ENCODE assay signal across 9 mouse cellular contexts in the genomic region with DNA sequence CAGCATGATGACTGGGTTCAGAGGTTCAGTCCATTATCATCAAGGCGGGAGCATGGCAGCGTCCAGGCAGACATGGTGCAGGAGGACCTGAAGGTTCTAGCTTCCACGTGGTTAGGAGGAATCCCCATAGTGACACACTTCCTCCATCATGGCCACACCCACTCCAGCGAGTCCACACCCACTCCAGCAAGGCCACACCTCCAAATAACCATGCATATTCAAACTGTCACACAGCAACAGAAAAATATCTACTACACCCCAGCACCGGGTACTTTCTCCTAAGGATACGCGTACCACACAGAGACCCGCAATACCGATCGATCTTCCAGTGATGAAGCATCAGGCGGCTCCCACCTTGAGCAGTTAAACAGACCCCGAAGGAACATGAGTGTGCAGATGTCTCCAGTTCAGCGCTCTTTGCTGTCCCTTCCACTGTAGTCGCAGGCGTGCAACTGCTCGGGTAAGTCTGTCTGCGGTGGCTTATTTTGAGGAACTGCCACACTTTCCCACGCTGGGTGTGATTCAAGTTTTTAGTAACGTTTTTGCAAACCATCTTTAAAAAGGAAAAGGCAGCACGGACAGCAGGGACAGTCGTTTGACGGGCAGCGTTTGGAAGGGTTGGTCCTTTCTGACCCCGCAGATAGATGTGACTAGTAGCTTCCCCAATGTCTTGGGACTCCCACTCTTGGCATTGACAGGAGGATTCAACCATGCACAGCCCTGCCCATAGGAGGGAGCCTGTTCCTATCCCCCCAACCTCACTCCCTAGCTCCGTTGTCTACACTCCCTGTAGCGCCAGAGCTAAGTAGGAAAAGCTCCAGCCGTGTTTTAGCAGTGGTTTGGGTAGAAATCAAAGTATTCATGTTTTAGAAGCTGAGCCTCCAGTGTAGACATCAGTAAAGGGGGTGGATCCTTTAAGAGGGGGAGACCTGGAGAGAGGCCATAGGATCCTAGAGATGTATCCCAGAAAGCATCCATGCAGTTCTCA. TPM values are rescaled to one million over a fixed set of nuclear protein-coding genes. Genes with fewer than 3 reads are reported as not detected.
A peak's percentile ranks its signal among the peaks of the same experiment; 100 is the strongest.
DNase-seq lines count a peak whose midpoint lies in the region; ATAC-seq and TF ChIP-seq lines count a peak whose summit lies in the region.
"Had no signal": no experiment of that assay in that cellular context is flagged by ENCODE, and none has a peak within 500 bp of the region (broad histone marks: within the 10 kb centered on the region; RNA-seq: fewer than 3 reads in every experiment).

No protein-coding gene starts in this region.

- no peaks in the 10 kb centered on the region for H3K36me3 ChIP-seq in liver, embryonic 15.5 days (replicated peaks)
- H3K36me3 ChIP-seq in midbrain, postnatal 0 days (ENCODE audit: insufficient read depth, low read length): no peaks in the 10 kb centered on the region
- no peaks in the 10 kb centered on the region for H3K36me3 ChIP-seq in midbrain, embryonic 10.5 days
- H3K36me3 ChIP-seq: limb, embryonic 13.5 days had no signal

- H3K4me1 ChIP-seq in liver, embryonic 15.5 days (replicated peaks): peaks cover 40% of the 10 kb centered on the region
- no peaks in the 10 kb centered on the region for H3K4me1 ChIP-seq in midbrain, postnatal 0 days (ENCODE audit: insufficient read depth, low read length)
- peaks cover 7% of the 10 kb centered on the region for H3K4me1 ChIP-seq in midbrain, embryonic 10.5 days
- H3K4me1 ChIP-seq: limb, embryonic 13.5 days had no signal

- 42% methylated on average over 27 of the region's 27 CpGs for WGBS in liver, embryonic 15.5 days (ENCODE audit: insufficient replicate concordance)
- 69% methylated on average over 27 of the region's 27 CpGs for WGBS in midbrain, postnatal 0 days
- 71% methylated on average over 27 of the region's 27 CpGs for WGBS in midbrain, embryonic 10.5 days

- H3K27me3 ChIP-seq in liver, embryonic 15.5 days: peaks cover 4% of the 10 kb centered on the region; the same call in 1 of the 2 replicates
- H3K27me3 ChIP-seq in midbrain, postnatal 0 days (ENCODE audit: insufficient read depth, low read length): no peaks in the 10 kb centered on the region
- H3K27me3 ChIP-seq in midbrain, embryonic 10.5 days (ENCODE audit: low read depth, poor library complexity, severe bottlenecking): no peaks in the 10 kb centered on the region
- H3K27me3 ChIP-seq: limb, embryonic 13.5 days had no signal

- H3K27ac ChIP-seq in liver, embryonic 15.5 days (replicated peaks): no peak overlapping the region
- H3K27ac ChIP-seq in midbrain, postnatal 0 days (ENCODE audit: low read depth, low read length): no peak overlapping the region
- no peak overlapping the region for H3K27ac ChIP-seq in midbrain, embryonic 10.5 days (replicated peaks)
- H3K27ac ChIP-seq: limb, embryonic 13.5 days had no signal

- no peak for TF ChIP-seq CTCF in midbrain, postnatal 0 days (IDR thresholded peaks at IDR 0.05)

- ATAC-seq in activated CD4-positive, CD25-positive, alpha-beta regulatory T cell, adult 4 months: peak; percentile 97
- ATAC-seq in liver, embryonic 15.5 days (ENCODE audit: insufficient read depth): peak; percentile 60
- ATAC-seq in midbrain, postnatal 0 days (ENCODE audit: low FRiP score): no peak

- DNase-seq in left cerebral cortex, postnatal 36 days (ENCODE audit: low spot score in 2 of 2): peak; percentile 57 to 60
- DNase-seq in left cerebral cortex, postnatal 4 days: no peak
- peak; percentile 79 for DNase-seq in telencephalon, adult 2 months (ENCODE audit: low read depth, low spot score)
- no peak for DNase-seq in midbrain, postnatal 0 days (ENCODE audit: low spot score)
- DNase-seq in midbrain, embryonic 10.5 days (ENCODE audit: low spot score): no peak
- no peak for DNase-seq in left cerebral cortex, adult 8-10 months (ENCODE audit: low spot score in 2 of 2)

- H3K4me3 ChIP-seq in liver, embryonic 15.5 days (replicated peaks): peak overlapping the region; percentile 25
- H3K4me3 ChIP-seq in midbrain, postnatal 0 days (ENCODE audit: low read depth, low read length): no peak overlapping the region
- no peak overlapping the region for H3K4me3 ChIP-seq in midbrain, embryonic 10.5 days
- H3K4me3 ChIP-seq: limb, embryonic 13.5 days had no signal

- no peaks in the 10 kb centered on the region for H3K9me3 ChIP-seq in liver, embryonic 15.5 days (replicated peaks)
- no peaks in the 10 kb centered on the region for H3K9me3 ChIP-seq in midbrain, postnatal 0 days (ENCODE audit: low read length)
- no peaks in the 10 kb centered on the region for H3K9me3 ChIP-seq in midbrain, embryonic 10.5 days (replicated peaks)

- intact Hi-C loops in left cerebral cortex, postnatal 36 days (cut with DNase I): no loop called here
- intact Hi-C loops in left cerebral cortex, postnatal 4 days (cut with DNase I): no loop called here

- H3K4me2 ChIP-seq in liver, embryonic 15.5 days: peak overlapping the region; percentile 57
- H3K4me2 ChIP-seq in midbrain, postnatal 0 days (ENCODE audit: low read depth, low read length, poor library complexity, severe bottlenecking): no peak overlapping the region
- H3K4me2 ChIP-seq: limb, embryonic 13.5 days had no signal

- H3K9ac ChIP-seq in liver, embryonic 15.5 days: no peak overlapping the region; the same call in 1 of the 2 replicates
- no peak overlapping the region for H3K9ac ChIP-seq in midbrain, postnatal 0 days (replicated peaks; ENCODE audit: low read length, poor library complexity, severe bottlenecking)
- H3K9ac ChIP-seq: limb, embryonic 13.5 days had no signal

RNA-seq across cellular contexts. Expression of gene Agpat3, which starts 20.7 kb away (rescaled TPM):
- total RNA-seq in left cerebral cortex, postnatal 36 days (2021): 100 to 1,000 TPM; 269 to 279 TPM
- total RNA-seq in left cerebral cortex, postnatal 4 days (2021): 100 to 1,000 TPM; 169 to 181 TPM
- polyA plus RNA-seq in activated CD4-positive, CD25-positive, alpha-beta regulatory T cell, adult 4 months (2017; shearing (Covaris generic)): 100 to 1,000 TPM in 1 of 2 experiments, 10 to 100 TPM in 1; 88.9 to 102 TPM
- 33.1 and 46.0 TPM in 2 replicates for polyA plus RNA-seq in liver, embryonic 15.5 days (2015; fragmentation: Nextera tagmentation; extraction: Ambion mirVana)
- 106 and 137 TPM in 2 replicates for total RNA-seq in midbrain, postnatal 0 days (2014; rRNA removed)
- 91.7 and 96.8 TPM in 2 replicates for polyA plus RNA-seq in midbrain, postnatal 0 days (2015; fragmentation: Nextera tagmentation; extraction: Ambion mirVana)
- polyA plus RNA-seq in midbrain, embryonic 10.5 days (2016; fragmentation: Nextera tagmentation; extraction: Ambion mirVana): 41.6 and 48.9 TPM in 2 replicates
- total RNA-seq in left cerebral cortex, adult 8-10 months (2022): 100 to 1,000 TPM; 218 to 243 (median 229) TPM

RNA-seq across cellular contexts. Expression of gene Rrp1, which starts 39.9 kb away (rescaled TPM):
- total RNA-seq in left cerebral cortex, postnatal 36 days (2021): 100 to 1,000 TPM; 348 to 358 TPM
- total RNA-seq in left cerebral cortex, postnatal 4 days (2021): 100 to 1,000 TPM; 295 to 298 TPM
- 100 to 1,000 TPM in 1 of 2 experiments, 10 to 100 TPM in 1; 92.2 to 124 TPM for polyA plus RNA-seq in activated CD4-positive, CD25-positive, alpha-beta regulatory T cell, adult 4 months (2017; shearing (Covaris generic))
- polyA plus RNA-seq in liver, embryonic 15.5 days (2015; fragmentation: Nextera tagmentation; extraction: Ambion mirVana): 110 and 119 TPM in 2 replicates
- 219 and 237 TPM in 2 replicates for total RNA-seq in midbrain, postnatal 0 days (2014; rRNA removed)
- polyA plus RNA-seq in midbrain, postnatal 0 days (2015; fragmentation: Nextera tagmentation; extraction: Ambion mirVana): 439 and 462 TPM in 2 replicates
- polyA plus RNA-seq in midbrain, embryonic 10.5 days (2016; fragmentation: Nextera tagmentation; extraction: Ambion mirVana): 319 and 355 TPM in 2 replicates
- total RNA-seq in left cerebral cortex, adult 8-10 months (2022): 100 to 1,000 TPM; 348 to 374 (median 360) TPM

RNA-seq across cellular contexts. Expression of gene Cstb, which starts 52.5 kb away (rescaled TPM):
- total RNA-seq in left cerebral cortex, postnatal 36 days (2021): 10 to 100 TPM; 35.4 to 42.4 TPM
- 10 to 100 TPM; 40.0 to 40.8 TPM for total RNA-seq in left cerebral cortex, postnatal 4 days (2021)
- 100 to 1,000 TPM; 166 to 179 TPM for polyA plus RNA-seq in activated CD4-positive, CD25-positive, alpha-beta regulatory T cell, adult 4 months (2017; shearing (Covaris generic))
- polyA plus RNA-seq in liver, embryonic 15.5 days (2015; fragmentation: Nextera tagmentation; extraction: Ambion mirVana): 85.5 and 95.3 TPM in 2 replicates
- total RNA-seq in midbrain, postnatal 0 days (2014; rRNA removed): 89.2 and 104 TPM in 2 replicates
- polyA plus RNA-seq in midbrain, postnatal 0 days (2015; fragmentation: Nextera tagmentation; extraction: Ambion mirVana): 126 and 131 TPM in 2 replicates
- polyA plus RNA-seq in midbrain, embryonic 10.5 days (2016; fragmentation: Nextera tagmentation; extraction: Ambion mirVana): 112 and 114 TPM in 2 replicates
- 10 to 100 TPM; 36.8 to 51.7 (median 40.6) TPM for total RNA-seq in left cerebral cortex, adult 8-10 months (2022)

Comparison
In these comparisons a context has a peak if more than half of its experiments do, and no peak if none do; other contexts are left out.
1. DNase-seq: peak in left cerebral cortex, postnatal 36 days (2 of 2) and telencephalon, adult 2 months (single experiment); none in left cerebral cortex, postnatal 4 days (single experiment), midbrain, postnatal 0 days (single experiment), midbrain, embryonic 10.5 days (single experiment) and left cerebral cortex, adult 8-10 months (0 of 2).